Mouse (Mus musculus): Measurements from ENCODE around the gene Zfp821. TPM values are rescaled to one million over a fixed set of nuclear protein-coding genes. Genes with fewer than 3 reads are reported as not detected.
A peak's percentile ranks its signal among the peaks of the same experiment; 100 is the strongest.

Zfp821 gene
- total RNA-seq (2021), result 10 to 100 TPM; 55.9 to 57.1 TPM
- long read RNA-seq, experiment 1, transcript Zfp821-206 (8 exons, 2,033 nt), result major isoform, 15 of 47 reads
- long read RNA-seq, experiment 1, partial matches to known transcripts, result 2 of 47 reads
- long read RNA-seq, experiment 1, other reads (novel, unspliced or antisense), result 27 of 47 reads
- long read RNA-seq, experiment 2, transcript Zfp821-206 (8 exons, 2,033 nt), result major isoform, 10 of 46 reads
- long read RNA-seq, experiment 2, transcript Zfp821-201 (9 exons, 2,127 nt), result minor isoform, 6 of 46 reads
- long read RNA-seq, experiment 2, partial matches to known transcripts, result 5 of 46 reads
- long read RNA-seq, experiment 2, other reads (novel, unspliced or antisense), result 25 of 46 reads

GRCm38 (mm10) chr8:109705320-109706075, at the start of gene Zfp821:
Gene Zfp821 (plus strand): TSS chr8:109705546.
- intact Hi-C loops (cut with DNase I), result no loop called here
- DNase-seq (ENCODE audit: low spot score in 2 of 2), result peak; percentile 92 to 93

- peak in 1 of 2 experiments; percentile 66 for DNase-seq (ENCODE audit: low spot score in 2 of 2)
- intact Hi-C loops (cut with DNase I), result no loop called here
Observed at GRCm38 (mm10) chr8:109656860-109657259, 48.5 kb upstream of the Zfp821 start.

- no peak for DNase-seq (ENCODE audit: low spot score in 2 of 2)
- intact Hi-C loops (cut with DNase I), result no loop called here
Observed at GRCm38 (mm10) chr8:109662328-109662727, 43.0 kb upstream of the Zfp821 start.

- intact Hi-C loops (cut with DNase I), result no loop called here
- DNase-seq (ENCODE audit: low spot score in 2 of 2), result no peak
Observed at GRCm38 (mm10) chr8:109666616-109667015, 38.7 kb upstream of the Zfp821 start.

GRCm38 (mm10) chr8:109672656-109673055, 32.7 kb upstream of the Zfp821 start:
- intact Hi-C loops (cut with DNase I), result no loop called here
- DNase-seq (ENCODE audit: low spot score in 2 of 2), result no peak

- intact Hi-C loops (cut with DNase I), result no loop called here
Observed at GRCm38 (mm10) chr8:109673596-109673995, 31.8 kb upstream of the Zfp821 start.

GRCm38 (mm10) chr8:109675896-109676643, 29.3 kb upstream of the Zfp821 start:
- intact Hi-C loops (cut with DNase I), result no loop called here
- peak; percentile 28 to 62 for DNase-seq (ENCODE audit: low spot score in 2 of 2)

More at GRCm38 (mm10) chr8:109673596-109673995, 31.8 kb upstream of the Zfp821 start:
- DNase-seq (ENCODE audit: low spot score in 2 of 2), result no peak

GRCm38 (mm10) chr8:109681535-109681934, 23.8 kb upstream of the Zfp821 start:
- DNase-seq (ENCODE audit: low spot score in 2 of 2), result no peak
- intact Hi-C loops (cut with DNase I), result no loop called here

GRCm38 (mm10) chr8:109682120-109682519, 23.2 kb upstream of the Zfp821 start:
- intact Hi-C loops (cut with DNase I), result no loop called here
- no peak for DNase-seq (ENCODE audit: low spot score in 2 of 2)

GRCm38 (mm10) chr8:109687248-109687647, 18.1 kb upstream of the Zfp821 start:
- intact Hi-C loops (cut with DNase I), result no loop called here

GRCm38 (mm10) chr8:109691769-109692168, 13.6 kb upstream of the Zfp821 start:
- DNase-seq (ENCODE audit: low spot score in 2 of 2), result no peak
- intact Hi-C loops (cut with DNase I), result no loop called here

More at GRCm38 (mm10) chr8:109687248-109687647, 18.1 kb upstream of the Zfp821 start:
- no peak for DNase-seq (ENCODE audit: low spot score in 2 of 2)

GRCm38 (mm10) chr8:109692443-109693145, 12.8 kb upstream of the Zfp821 start:
- intact Hi-C loops (cut with DNase I), result no loop called here
- peak; percentile 15 to 24 for DNase-seq (ENCODE audit: low spot score in 2 of 2)

GRCm38 (mm10) chr8:109693146-109693900, 12.0 kb upstream of the Zfp821 start, which contains the start of gene Ist1:
Gene Ist1 (minus strand): TSS chr8:109693260.
- DNase-seq (ENCODE audit: low spot score in 2 of 2), result peak; percentile 98 to 99
- intact Hi-C loops (cut with DNase I), result no loop called here

GRCm38 (mm10) chr8:109694154-109694553, 11.2 kb upstream of the Zfp821 start:
- intact Hi-C loops (cut with DNase I), result no loop called here
- no peak for DNase-seq (ENCODE audit: low spot score in 2 of 2)

- intact Hi-C loops (cut with DNase I), result no loop called here
- no peak for DNase-seq (ENCODE audit: low spot score in 2 of 2)
Observed at GRCm38 (mm10) chr8:109697754-109698153, 7.6 kb upstream of the Zfp821 start.

GRCm38 (mm10) chr8:109698477-109698876, 6.9 kb upstream of the Zfp821 start:
- intact Hi-C loops (cut with DNase I), result no loop called here
- DNase-seq (ENCODE audit: low spot score in 2 of 2), result no peak

- intact Hi-C loops (cut with DNase I), result no loop called here
- DNase-seq (ENCODE audit: low spot score in 2 of 2), result no peak
Observed at GRCm38 (mm10) chr8:109704565-109705319, 604 bp upstream of the Zfp821 start.

Measured in left cerebral cortex, postnatal 14 days (tissue).